Mouse (Mus musculus): ENCODE measurements around the gene Rdh16f2.

- TF ChIP-seq POLR2A (IDR thresholded peaks at IDR 0.05; ENCODE audit: borderline replicate concordance, low read depth, low read length) (no peak), CTCF (IDR thresholded peaks at IDR 0.05; ENCODE audit: low read depth, low read length) (no peak)
Measured at GRCm38 (mm10) chr10:127829121-127829520, 37.2 kb upstream of the Rdh16f2 start.

Data from bone marrow macrophage, adult 2 months (primary cell).